Mouse (Mus musculus): Measurements from ENCODE around the gene Fen1. TPM values are rescaled to one million over a fixed set of nuclear protein-coding genes. Genes with fewer than 3 reads are reported as not detected.

The Fen1 gene
- total and polyA plus RNA-seq, 3 experiments, result 7.0 to 10.9 (median 8.6) TPM

Small RNAs within 50 kb of the gene (microRNA-seq; reads per million reads assigned to microRNA genes)
- gene Mir6993, result 0.44 to 0.83 reads per million in 2 experiments

Other genes starting within 250 kb of the Fen1 start
- gene Fth1, start 223.6 kb downstream of the Fen1 start, total RNA-seq (2021), result 1,000 to 10,000 TPM; 3,718 to 3,915 TPM
- 39,639 and 47,224 TPM in 2 replicates for gene Fth1, start 223.6 kb downstream of the Fen1 start, polyA plus RNA-seq (2012; rRNA removed)
- gene Best1, start 202.5 kb downstream of the Fen1 start, total RNA-seq (2021), result under 1 TPM; 0.17 to 0.62 TPM
- 0.16 and 0.46 TPM in 2 replicates for gene Best1, start 202.5 kb downstream of the Fen1 start, polyA plus RNA-seq (2012; rRNA removed)
- gene Rab3il1, start 202.5 kb downstream of the Fen1 start, total RNA-seq (2021), result 10 to 100 TPM in 1 of 2 experiments, 1 to 10 TPM in 1; 4.1 to 10.3 TPM
- gene Rab3il1, start 202.5 kb downstream of the Fen1 start, polyA plus RNA-seq (2012; rRNA removed), result 9.1 and 9.4 TPM in 2 replicates
- gene Fads3, start 162.6 kb downstream of the Fen1 start, total RNA-seq (2021), result 10 to 100 TPM; 13.3 to 17.6 TPM
- 57.7 and 61.3 TPM in 2 replicates for gene Fads3, start 162.6 kb downstream of the Fen1 start, polyA plus RNA-seq (2012; rRNA removed)
- gene Fads2, start 102.4 kb downstream of the Fen1 start, total RNA-seq (2021), result 1,000 to 10,000 TPM; 1,573 to 1,677 TPM
- gene Fads2, start 102.4 kb downstream of the Fen1 start, polyA plus RNA-seq (2012; rRNA removed), result 836 and 1,349 TPM in 2 replicates
- gene Fads1, start 21.3 kb downstream of the Fen1 start, total RNA-seq (2021), result 1,000 to 10,000 TPM in 1 of 2 experiments, 100 to 1,000 TPM in 1; 745 to 1,239 TPM
- 203 and 332 TPM in 2 replicates for gene Fads1, start 21.3 kb downstream of the Fen1 start, polyA plus RNA-seq (2012; rRNA removed)
- gene Tmem258, start 155 bp downstream of the Fen1 start, total RNA-seq (2021), result 100 to 1,000 TPM; 180 to 185 TPM
- 81.8 and 98.2 TPM in 2 replicates for gene Tmem258, start 155 bp downstream of the Fen1 start, polyA plus RNA-seq (2012; rRNA removed)
- 1 to 10 TPM; 2.3 to 2.7 TPM for gene Myrf, start 36.6 kb upstream of the Fen1 start, total RNA-seq (2021)
- 2.5 and 3.1 TPM in 2 replicates for gene Myrf, start 36.6 kb upstream of the Fen1 start, polyA plus RNA-seq (2012; rRNA removed)
- 1 to 10 TPM; 6.5 to 6.8 TPM for gene Dagla, start 100.7 kb upstream of the Fen1 start, total RNA-seq (2021)
- gene Dagla, start 100.7 kb upstream of the Fen1 start, polyA plus RNA-seq (2012; rRNA removed), result 8.9 and 10.2 TPM in 2 replicates
- gene Syt7, start 184.9 kb upstream of the Fen1 start, total RNA-seq (2021), result 10 to 100 TPM; 27.2 to 38.3 TPM
- gene Syt7, start 184.9 kb upstream of the Fen1 start, polyA plus RNA-seq (2012; rRNA removed), result 12.2 and 13.5 TPM in 2 replicates